Mouse (Mus musculus) retina, embryonic 14.5 days (tissue): Measurements from ENCODE around the gene Csta1.
"Not testable (repeated sequence)": the region's sequence is repeated elsewhere in the genome, so short reads cannot be mapped to it uniquely, and the experiment has no call there.

ENCODE experiments used
- DNase-seq: peaks from one replicate; pipeline ENCODE4 v3.0.0-alpha.2; 2015; ENCODE audit warnings: low spot score

Csta1 gene

DNA sequence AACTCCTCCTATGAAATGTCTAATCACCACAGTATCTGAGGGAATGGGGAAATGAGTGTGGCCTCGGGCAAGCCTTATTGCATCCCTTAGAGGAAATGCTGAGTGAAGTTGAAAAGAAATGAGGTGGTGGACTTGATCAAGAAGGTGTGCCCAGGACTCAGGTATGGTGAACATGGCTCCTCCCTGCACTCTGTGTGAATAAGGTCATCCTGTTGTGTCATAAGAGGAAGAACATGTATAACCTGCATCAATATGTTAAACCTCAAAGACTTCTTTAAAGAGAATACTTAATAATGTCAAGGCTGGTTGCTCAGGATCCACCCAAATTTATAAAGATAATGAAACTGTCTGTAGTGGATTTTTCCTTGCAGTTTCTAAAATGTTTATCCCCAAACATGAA is at the start of gene Csta1:
TSS of gene Csta1 (minus strand) at position 101 of the 400 bp plus-strand sequence.
- no peak for DNase-seq

DNA sequence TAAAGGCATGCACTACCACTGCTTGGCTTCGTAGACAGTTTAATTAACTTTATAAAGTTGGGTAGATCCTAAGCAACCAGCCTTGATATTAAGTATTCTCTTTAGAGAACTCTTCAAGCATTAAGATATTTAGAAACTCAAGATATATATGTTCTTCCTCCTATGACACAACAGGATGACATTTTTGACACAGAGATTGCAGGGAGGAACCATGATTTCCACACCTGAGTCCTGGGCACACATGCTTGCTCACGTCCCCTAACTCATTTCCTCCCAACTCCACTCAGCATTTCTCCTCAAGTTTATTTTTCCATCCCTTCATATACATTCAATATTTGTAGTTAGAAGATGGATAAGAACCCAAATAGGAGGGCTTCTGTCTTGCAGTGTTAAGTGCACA is 48.9 kb upstream of the Csta1 start:
- no peak for DNase-seq

DNA sequence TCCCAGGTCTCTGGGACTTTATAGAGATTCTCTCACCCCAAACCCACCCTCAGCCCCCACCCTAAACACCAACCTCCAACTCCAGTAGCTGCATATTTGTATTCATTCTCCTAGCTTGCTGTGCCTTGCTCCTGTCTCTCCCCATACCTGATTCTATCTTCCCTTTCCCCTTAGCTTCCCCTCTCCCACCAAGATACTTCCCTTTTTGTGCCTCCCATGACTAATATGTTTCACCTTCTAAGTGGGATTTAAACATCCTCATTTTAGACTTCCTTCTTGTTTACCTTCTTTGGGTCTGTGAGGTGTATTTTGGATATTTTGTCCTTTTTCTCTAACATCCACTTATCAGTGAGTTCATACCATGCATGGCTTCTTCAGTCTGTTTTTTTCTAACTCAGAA is 45.1 kb upstream of the Csta1 start:
- no peak for DNase-seq

DNA sequence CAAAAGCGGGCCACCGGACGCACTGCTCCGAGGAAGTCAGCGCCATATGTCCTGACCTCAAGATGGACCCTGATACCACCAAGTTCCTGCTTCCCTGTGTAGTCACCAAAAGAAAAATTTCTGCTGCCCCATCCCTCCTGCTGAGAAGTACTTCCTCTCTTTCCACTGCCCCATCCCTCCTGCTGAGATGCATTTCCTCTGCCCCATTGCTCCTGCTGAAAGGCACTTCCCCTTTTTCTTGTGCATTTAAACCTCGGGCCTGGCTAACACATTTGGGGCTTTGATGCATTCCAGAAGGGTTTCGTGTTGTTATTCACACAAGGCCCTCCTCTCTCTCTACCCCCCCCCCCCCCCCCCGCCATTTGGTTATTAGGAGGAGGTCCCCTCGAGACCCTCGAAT is 36.8 kb upstream of the Csta1 start:
- DNase-seq, result not testable (repeated sequence)

DNA sequence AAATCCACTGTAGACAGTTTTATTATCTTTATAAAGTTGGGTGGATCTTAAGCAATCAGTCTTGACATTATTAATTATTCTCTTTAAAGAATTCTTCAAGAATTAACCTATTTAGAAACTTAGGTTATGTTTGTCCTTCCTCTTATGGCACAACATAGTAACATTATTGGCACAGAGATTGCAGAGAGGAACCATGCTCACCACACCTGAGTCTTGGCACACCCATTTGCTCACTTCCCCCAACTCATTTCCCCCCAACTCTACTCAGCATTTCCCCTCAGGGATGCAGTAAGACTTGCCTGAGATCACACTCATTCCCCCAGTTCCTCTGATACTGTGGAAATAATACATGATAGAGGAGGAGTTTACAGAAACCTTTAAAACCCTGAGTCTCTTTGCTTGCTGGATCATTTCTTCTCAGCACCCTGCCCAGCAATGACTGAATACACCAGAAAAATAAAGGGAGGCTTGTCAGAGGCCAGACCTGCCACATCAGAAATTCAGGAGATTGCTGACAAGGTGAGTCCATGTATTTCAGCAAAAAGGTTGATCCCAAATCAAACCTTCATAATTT is 25.4 kb upstream of the Csta1 start, which contains the start of gene Stfa2l1:
TSS of gene Stfa2l1 (plus strand) at position 410 of the 574 bp plus-strand sequence.
- DNase-seq, result no peak

DNA sequence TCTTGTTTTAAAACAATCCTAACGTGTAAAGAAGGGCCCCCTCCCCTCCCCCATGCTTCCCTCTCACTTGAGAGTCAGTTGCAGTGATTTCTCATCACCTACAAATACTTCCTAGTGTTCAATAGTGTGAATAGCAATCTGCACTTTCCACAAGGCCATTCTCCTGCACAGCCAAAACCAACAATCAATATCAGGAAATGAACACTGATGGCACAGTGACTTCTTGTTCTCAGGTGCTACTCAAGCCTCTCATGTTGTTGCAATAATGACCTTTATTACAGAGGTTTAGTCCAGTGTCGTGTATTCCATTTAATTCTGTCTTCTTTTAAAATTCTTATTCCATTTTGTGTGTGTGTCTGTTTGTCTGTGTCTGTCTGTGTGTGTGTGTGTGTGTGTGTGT is 7.2 kb upstream of the Csta1 start:
- no peak for DNase-seq

DNA sequence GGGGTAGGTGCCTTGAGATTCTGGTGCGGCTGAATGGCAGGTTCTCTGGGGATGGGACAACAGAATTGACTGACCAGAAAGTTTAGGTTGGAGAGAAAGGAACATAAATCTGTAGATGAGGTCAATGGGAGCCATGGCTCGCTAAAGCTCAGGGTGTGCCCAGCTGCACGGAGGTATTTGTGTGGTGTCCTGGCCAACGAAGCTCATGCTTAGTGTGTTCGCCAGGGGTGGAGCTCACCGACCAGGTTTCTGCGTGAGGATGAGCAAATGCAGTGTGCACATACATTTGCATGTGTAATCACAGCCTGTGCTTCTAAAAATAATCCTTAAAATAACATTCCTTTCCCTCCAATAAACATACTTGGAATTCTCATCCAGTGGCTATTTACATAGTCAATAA is 2.9 kb downstream of the Csta1 start:
- DNase-seq, result no peak

DNA sequence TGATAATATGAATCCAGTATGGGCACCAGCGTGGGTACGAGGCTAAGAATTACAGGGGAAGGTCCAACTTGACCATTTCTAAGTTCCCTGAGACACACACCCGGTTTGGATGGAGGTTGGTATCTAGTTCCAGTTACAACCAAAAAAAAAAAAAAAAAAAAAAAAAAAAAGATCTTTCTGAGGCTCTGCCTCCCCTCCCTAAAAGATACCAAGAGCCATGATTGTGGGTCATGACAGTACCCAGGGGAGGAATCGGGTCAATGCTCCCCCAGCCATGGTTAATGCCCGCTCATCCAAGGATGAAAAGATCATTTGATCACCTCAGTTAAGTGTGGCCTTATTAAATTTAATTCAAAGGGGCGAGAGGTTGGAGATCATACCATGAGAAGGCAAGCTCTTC is 15.3 kb downstream of the Csta1 start:
- not testable (repeated sequence) for DNase-seq

DNA sequence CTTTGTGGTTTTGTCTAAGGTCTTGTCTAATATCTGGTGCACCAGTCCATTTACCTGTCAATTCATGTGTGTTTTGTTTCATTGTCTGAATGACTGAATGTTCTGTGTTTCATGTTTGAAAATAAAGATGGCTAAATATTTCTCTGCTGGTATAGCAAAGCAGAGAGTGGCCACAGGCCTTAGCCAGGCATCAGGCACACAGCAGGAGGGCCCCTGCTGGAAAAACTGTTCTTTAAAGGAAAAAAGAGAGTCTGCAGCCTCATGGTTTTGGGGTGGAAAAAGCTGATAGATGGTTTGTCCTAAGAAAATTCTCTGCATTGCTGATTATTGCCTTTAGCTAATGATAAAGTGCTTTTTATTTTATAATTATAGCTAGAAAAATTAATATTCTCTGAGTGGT is 19.6 kb downstream of the Csta1 start:
- DNase-seq, result not testable (repeated sequence)

DNA sequence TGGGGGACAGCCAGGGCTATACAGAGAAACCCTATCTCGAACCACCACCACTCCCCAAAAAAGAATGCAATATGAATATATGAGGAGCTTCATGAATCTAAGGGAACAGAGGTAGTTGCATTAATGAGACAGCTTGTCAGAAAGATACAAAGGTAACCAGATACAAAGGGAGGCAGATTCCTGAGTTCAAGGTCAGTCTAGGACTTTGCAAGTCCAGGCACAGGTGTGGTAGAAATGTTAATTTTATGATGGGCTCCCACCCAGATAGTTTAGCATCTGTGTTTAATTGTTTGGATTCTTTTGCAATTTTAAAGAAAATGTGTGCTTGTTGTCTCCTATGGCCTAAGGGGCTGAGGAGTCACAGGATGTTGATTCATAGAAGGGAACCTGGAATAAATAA is 28.8 kb downstream of the Csta1 start:
- no peak for DNase-seq

DNA sequence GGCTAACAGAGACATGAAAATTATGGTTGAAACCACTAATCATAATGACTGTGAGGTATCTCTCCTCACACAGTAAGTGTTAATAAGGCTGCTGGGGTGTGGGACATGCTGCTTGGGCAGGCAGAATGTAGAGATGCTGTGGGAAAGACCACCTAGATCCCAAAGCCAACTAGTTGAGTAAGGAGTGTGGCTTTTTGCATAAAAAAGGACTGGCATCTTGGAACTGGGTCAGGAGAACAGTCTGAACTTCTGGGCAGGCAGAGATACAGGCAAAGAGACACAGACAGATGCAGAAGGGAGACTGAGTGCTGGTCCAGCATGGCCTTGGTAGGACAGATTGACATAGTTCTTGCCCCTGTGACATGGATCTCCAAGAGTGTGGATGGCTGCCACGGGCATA is 29.5 kb downstream of the Csta1 start:
- DNase-seq, result no peak

DNA sequence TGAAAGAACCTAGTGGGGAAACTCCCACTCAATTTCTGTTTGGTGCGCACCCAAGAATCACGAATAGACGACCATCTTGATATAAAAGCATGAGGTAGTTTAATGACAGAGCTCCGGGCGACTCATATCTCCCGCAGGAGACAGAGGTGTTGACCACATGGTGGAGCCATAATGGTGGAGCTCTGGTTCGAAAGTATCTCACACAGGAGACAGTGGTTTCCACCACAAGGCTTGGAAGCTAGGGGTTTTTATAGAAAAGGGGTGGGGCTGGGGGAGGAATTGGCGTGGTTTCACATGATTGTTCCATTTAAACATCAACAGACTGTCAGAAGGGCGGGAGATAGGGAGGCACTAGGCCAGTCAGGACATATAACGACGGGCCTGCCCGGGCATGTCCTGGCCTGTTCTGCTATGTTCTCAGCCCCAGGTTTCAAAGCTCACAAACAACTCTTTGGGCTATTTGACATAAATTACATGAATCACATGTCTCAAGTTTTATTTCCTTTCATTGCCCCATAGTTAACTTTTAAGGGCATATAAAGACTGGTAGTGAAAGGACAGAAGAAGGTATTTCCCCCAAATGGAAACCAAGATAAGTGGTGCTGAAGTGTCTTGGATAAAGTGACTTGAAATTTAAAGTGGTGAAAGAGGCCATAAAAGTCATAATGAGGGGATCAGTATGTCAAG is 33.1 kb downstream of the Csta1 start:
- not testable (repeated sequence) for DNase-seq

DNA sequence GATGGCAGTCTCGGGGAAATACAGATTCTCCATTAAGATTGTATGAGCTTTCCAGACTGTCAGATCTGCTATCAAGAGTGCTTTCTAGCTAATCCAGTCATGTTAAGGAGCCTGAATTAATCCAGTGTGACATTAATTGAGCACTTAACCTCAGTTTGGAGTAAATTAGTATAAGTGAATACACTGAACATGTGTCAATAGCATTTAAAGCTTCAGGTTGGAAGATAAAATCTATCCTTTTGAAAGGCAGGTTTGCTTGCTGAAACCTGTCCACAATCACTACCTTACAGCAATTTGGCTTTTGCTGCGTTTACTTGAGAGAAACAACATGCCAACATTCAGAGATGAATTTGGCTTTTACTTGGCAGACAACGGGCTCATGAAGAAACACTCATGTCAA is 37.0 kb downstream of the Csta1 start:
- peak; percentile 60 for DNase-seq

DNA sequence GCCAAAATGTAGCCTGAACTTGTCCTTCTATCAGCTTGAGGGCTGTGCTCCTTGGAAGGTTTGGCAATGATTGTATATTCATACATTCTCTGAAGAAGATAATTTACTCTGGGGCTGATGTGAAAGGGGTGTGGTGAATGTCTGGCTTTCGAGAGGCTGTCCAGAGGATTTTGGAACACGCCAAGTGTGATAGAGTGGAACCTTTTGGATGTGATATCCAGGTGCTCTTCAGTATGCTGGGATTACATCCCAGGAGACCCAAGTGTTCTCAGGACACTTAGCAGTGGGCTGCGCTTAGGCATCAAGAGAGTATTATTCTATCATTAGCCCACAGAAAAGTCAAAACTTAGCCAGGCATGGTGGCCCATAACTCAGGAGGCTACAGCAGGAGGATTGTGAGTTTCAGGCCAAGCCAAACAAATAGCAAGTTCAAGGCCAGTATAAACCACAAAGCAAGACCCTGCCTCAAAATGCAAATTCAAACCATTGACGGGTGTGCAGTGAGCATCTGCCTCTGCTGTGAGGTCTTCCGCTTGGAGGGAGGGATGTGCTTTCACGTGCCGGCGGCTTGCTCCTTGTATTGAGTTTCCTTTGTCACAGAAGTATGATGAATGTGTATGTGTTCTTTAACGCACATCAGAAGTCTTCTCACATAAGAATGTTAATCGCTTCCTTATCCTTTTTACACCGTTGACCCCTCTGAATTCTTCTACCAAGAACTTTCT is 40.1 kb downstream of the Csta1 start:
- no peak for DNase-seq

DNA sequence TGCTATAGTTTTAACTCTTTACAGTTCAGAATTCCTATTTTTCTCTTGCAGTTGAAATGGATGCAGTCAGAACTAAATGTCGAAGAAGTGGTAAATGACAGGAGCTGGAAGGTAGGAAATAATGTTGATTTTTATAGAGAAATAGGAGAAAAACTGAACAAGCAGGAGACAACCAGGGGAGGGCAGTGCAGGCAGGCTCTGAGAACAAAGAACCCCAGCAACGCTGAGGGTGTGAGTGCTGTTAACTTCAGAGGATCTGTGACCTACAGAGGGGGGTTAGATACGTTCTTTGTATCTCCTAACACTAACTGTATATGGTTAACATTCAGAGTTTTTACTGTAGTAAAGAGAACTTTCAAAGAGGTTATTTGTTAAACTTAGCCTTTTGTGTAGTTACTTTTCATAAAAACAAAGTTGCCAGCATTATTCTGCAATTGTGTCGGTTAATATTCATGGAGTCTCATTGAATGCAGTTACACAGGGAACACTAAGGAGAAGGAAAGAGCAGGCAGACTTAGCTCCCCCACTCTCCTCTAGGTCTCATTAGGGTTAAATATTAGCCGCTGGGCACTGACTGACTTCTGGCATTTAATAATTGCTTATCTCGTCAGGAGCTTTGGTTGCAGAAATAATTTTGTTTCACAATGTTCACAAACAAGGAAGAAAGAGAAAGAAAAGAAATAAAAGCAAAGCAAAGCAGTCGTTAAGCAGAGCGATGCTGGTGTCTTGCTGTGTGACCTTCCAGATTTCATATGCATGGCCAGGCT is 41.0 kb downstream of the Csta1 start:
- peak; percentile 40 for DNase-seq

DNA sequence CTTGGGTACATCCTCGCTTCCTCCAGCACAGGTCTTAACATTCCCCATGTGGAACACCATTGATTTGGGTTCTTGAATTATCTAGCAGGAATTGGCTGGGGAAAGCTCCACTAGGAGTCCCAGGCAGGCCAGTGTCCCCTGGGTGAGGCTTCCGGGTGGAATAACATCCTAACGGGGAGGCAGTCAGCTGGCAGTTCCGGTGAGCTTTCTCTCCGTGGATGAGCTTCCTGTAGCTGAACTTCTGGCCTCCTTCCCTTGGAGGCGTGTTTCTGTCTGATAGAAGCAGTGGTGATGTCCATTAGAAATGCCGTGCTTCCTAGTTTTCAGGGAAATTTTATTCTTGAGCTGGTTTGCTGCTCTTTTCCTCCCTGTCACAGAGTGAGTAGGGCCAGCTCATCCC is 42.0 kb downstream of the Csta1 start:
- DNase-seq, result no peak

DNA sequence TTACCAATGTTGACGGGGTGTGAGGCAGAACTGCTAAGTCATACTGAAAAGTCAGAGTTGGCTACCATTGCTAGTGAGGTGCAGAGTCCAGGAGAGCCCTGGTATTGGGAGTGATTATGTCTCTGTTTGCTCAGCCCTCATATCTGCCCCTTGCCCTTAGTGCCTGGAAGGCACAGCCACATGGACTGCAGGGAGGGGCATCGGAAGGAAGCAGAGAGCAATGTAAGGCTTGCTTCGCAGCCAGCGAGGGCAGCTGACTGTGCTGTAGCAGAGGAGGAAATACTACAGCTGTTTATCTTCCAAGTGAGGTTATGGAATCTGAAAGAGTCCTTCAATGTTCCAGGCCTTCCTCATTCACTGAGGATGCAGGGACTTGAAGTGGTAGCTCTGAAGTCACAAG is 43.2 kb downstream of the Csta1 start:
- DNase-seq, result no peak

DNA sequence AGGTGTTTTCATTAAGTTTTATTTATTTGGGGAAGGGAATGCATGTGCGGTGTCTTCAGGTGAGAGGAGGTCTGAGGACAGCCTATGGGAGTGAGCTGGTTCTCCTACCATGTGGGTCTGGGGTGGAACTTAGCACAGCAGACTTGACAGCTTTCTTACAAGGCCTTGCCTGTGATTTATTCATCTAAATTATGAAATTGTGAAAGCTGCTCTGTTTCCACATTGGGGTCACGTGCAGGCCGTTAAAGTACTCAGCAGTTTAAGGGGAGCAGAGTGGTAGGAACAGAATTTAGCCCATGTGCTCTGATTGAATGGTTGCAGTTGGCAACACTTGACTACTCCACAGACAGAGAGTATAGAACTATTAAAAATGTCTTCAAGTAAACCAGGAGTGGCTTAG is 51.1 kb downstream of the Csta1 start:
- DNase-seq, result no peak

DNA sequence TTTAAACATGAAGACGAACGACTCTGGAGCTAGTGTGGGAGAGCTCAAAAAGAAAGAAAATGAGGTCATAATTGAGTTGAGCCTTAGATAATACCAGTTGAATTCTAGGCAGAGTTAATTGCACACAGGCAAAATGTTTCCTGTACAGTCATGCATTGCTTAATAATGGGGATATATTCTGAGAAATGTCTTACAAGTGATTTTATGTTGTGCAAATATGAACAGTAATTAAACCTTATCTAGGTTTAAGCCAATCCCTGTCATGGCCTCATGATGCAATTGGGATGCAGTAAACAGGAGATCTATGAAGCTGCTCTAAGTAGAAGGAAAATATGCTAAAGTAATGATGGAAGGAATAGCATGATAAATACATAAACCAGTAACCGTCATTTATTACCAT is 56.3 kb downstream of the Csta1 start:
- DNase-seq, result no peak

DNA sequence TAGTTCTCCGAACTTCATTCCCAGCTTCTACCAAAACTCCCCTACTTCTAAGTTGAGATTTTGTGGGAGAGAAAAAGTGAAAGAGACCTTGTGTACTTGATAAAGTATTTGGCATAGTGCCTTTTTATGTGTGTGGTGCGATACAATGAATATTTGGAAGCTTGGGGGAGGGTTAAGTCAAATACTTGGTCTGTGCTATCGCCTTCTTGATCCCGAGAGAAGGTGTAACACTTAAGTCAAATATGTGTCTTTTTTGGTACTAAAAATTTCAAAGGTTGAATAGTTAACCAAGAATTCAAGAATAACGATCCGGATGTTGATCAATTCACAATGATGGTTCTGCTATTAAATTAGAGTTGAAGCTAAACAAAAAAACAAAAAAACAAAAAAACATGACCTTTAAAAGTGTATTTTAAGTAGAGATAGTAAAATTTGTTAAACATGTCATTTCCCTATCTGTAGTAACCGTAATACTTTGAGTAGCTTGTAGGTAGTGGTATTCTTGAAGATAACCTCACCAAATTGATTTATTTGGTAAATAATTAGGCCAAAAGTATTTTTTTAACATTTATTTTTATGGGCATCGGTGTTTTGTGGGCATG is 58.5 kb downstream of the Csta1 start:
- no peak for DNase-seq

DNA sequence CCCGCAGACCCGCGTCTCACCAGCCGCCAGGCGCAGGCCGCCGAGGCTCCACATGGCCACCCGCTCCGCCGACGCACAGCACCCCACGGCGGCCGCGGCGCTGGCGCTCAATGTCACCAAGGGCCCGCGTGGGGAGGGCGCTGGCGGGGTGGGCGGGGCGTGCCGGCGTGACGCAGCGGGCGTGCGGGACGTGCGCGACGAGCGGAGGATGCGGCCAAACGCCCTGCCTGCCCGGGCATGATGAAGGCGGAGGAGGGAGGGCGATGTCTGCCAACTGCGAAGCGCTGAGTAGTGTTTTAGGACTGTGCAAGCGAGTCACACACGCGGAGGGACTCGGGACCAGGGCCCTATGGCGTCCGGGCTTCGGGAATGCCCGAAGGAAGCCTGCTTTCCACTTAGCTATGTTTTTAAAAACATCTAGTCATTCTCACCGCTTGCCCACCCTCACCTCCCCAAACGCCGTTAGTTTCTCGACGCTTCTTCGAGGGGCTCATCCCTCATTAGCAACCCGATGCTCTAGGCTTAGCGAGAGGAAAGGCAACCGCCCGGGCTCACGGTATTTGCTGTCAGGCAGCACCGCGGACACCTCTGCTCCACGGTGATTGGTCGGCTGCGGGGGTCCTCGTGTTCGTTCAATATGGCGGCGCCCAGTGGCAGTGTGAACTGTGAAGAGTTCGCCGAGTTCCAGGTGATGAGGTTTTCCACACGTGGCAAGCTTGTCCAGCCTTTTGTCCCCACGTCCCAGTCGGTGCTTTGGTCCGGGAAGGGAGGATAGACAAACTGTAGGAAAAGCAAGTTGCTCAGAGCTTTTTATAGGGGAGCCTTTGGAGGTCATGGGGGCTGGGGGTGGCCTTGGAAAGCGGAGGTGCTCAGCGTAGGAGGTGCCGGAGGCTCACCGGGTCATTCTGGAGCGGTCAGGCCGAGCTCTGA is 59.3 kb downstream of the Csta1 start, which contains the start of the genes Fam162a and Ccdc58:
TSS of gene Fam162a (minus strand) at position 145 of the 930 bp plus-strand sequence.
TSS of gene Ccdc58 (plus strand) at position 236 of the 930 bp plus-strand sequence.
- peak; percentile 93 for DNase-seq
